Mouse (Mus musculus) thymus, postnatal 36 days (tissue): Measurements from ENCODE around the gene Rbm10.

Experiments used
- DNase-seq, 2 experiments: peaks; one replicate each; pipeline ENCODE4 v3.0.0; 2022; ENCODE audit warnings: mixed read lengths in 2 of 2

Rbm10 gene

GRCm38 (mm10) chrX:20617176-20617902, at the start of gene Rbm10, which contains the start of gene Ndufb11:
Rbm10 (plus strand) TSS chrX:20617503.
Ndufb11 (minus strand) TSS chrX:20617619.
- DNase-seq: peak; percentile 70 to 74

GRCm38 (mm10) chrX:20571024-20571423, 46.3 kb upstream of the Rbm10 start:
- no peak for DNase-seq

GRCm38 (mm10) chrX:20572683-20573082, 44.6 kb upstream of the Rbm10 start:
- DNase-seq: no peak

- DNase-seq: no peak
Observed at GRCm38 (mm10) chrX:20573927-20574326, 43.4 kb upstream of the Rbm10 start.

- DNase-seq: no peak
Observed at GRCm38 (mm10) chrX:20587968-20588367, 29.3 kb upstream of the Rbm10 start.

GRCm38 (mm10) chrX:20608500-20608899, 8.8 kb upstream of the Rbm10 start:
- DNase-seq: no peak

- no peak for DNase-seq
Observed at GRCm38 (mm10) chrX:20616861-20617175, 485 bp upstream of the Rbm10 start.

GRCm38 (mm10) chrX:20617903-20618399, 648 bp downstream of the Rbm10 start:
- peak; percentile 59 to 71 for DNase-seq

GRCm38 (mm10) chrX:20638141-20638540, 20.8 kb downstream of the Rbm10 start:
- DNase-seq: no peak

- DNase-seq: no peak
Observed at GRCm38 (mm10) chrX:20644780-20645179, 27.5 kb downstream of the Rbm10 start.

GRCm38 (mm10) chrX:20657593-20657992, 40.3 kb downstream of the Rbm10 start:
- no peak for DNase-seq

GRCm38 (mm10) chrX:20658026-20658652, 40.8 kb downstream of the Rbm10 start, which contains the start of gene Uba1:
Uba1 (plus strand) TSS chrX:20658326.
- DNase-seq: peak; percentile 80 to 89

- DNase-seq: peak; percentile 18 to 21
Observed at GRCm38 (mm10) chrX:20658891-20659406, 41.6 kb downstream of the Rbm10 start.

GRCm38 (mm10) chrX:20662317-20662715, 45.0 kb downstream of the Rbm10 start:
- DNase-seq: no peak

- DNase-seq: peak; percentile 78 to 85
Observed at GRCm38 (mm10) chrX:20662716-20663443, 45.6 kb downstream of the Rbm10 start.

GRCm38 (mm10) chrX:20663444-20663790, 46.1 kb downstream of the Rbm10 start:
- no peak for DNase-seq

GRCm38 (mm10) chrX:20687519-20688067, 70.3 kb downstream of the Rbm10 start, which contains the start of gene Cdk16:
Cdk16 (plus strand) TSS chrX:20687954.
- peak; percentile 76 to 87 for DNase-seq

GRCm38 (mm10) chrX:20688068-20688547, 70.8 kb downstream of the Rbm10 start:
- peak; percentile 78 to 89 for DNase-seq

- DNase-seq: peak; percentile 61 to 69
Observed at GRCm38 (mm10) chrX:20688615-20689014, 71.3 kb downstream of the Rbm10 start.

GRCm38 (mm10) chrX:20691566-20691965, 74.3 kb downstream of the Rbm10 start:
- no peak for DNase-seq

- no peak for DNase-seq
Observed at GRCm38 (mm10) chrX:20692616-20693015, 75.3 kb downstream of the Rbm10 start.

GRCm38 (mm10) chrX:20695842-20696241, 78.5 kb downstream of the Rbm10 start:
- no peak for DNase-seq
